Mouse (Mus musculus) myocyte (in vitro differentiated cells): Measurements from ENCODE around the gene Hoxc9.

Source experiments
- CEBPB ChIP-seq: IDR thresholded peaks from 2 replicates; pipeline ENCODE4 v1.6.1; 2011; ENCODE audit warnings: mild to moderate bottlenecking, moderate library complexity; ENCODE audit not compliant: poor library complexity, insufficient read depth, severe bottlenecking
- E2F4 ChIP-seq: IDR thresholded peaks from one replicate; pipeline ENCODE4 v1.6.1; 2011; ENCODE audit warnings: mild to moderate bottlenecking, control low read depth, moderate library complexity; ENCODE audit not compliant: insufficient read depth
- MAX ChIP-seq: IDR thresholded peaks from one replicate; pipeline ENCODE4 v1.6.1; 2011; ENCODE audit warnings: low read depth, mild to moderate bottlenecking, control low read depth
- MYOD1 ChIP-seq, 3 experiments: IDR thresholded peaks; one replicate each; pipeline ENCODE4 v1.6.1; 2011; ENCODE audit warnings: control low read depth in 2 of 3, low read depth in 2 of 3, mild to moderate bottlenecking in 2 of 3, moderate library complexity in 1 of 3; ENCODE audit not compliant: insufficient read length in 2 of 3, control insufficient read depth in 1 of 3
- POLR2A ChIP-seq: IDR thresholded peaks from one replicate; pipeline ENCODE4 v1.6.1; 2011; ENCODE audit warnings: low read depth, mild to moderate bottlenecking, control low read depth, moderate library complexity; ENCODE audit not compliant: insufficient read length
- TCF12 ChIP-seq: IDR thresholded peaks from one replicate; pipeline ENCODE4 v1.6.1; 2011; ENCODE audit warnings: mild to moderate bottlenecking, control low read depth; ENCODE audit not compliant: poor library complexity, insufficient read depth, severe bottlenecking
- USF1 ChIP-seq: IDR thresholded peaks from one replicate; pipeline ENCODE4 v1.6.1; 2011; ENCODE audit warnings: low read depth, mild to moderate bottlenecking, control low read depth, moderate library complexity

- TF ChIP-seq TCF12 (no peak), POLR2A (peak; percentile 37), MAX (no peak), USF1 (no peak), CEBPB (no peak), E2F4 (no peak), MYOD1 (IDR thresholded peaks at IDR 0.05; ENCODE audit: control insufficient read depth in 1 of 3, insufficient read length in 2 of 3, low read depth in 2 of 3) (peak in 1 of 3 experiments; percentile 2)
Measured at GRCm38 (mm10) chr15:102953561-102953960, 22.7 kb upstream of the Hoxc9 start.
